Mouse (Mus musculus): ENCODE data around the gene Ttc39a. TPM values are rescaled to one million over a fixed set of nuclear protein-coding genes. Genes with fewer than 3 reads are reported as not detected.

Ttc39a gene
- polyA plus RNA-seq, 1 experiment = 18.3 TPM

DNA sequence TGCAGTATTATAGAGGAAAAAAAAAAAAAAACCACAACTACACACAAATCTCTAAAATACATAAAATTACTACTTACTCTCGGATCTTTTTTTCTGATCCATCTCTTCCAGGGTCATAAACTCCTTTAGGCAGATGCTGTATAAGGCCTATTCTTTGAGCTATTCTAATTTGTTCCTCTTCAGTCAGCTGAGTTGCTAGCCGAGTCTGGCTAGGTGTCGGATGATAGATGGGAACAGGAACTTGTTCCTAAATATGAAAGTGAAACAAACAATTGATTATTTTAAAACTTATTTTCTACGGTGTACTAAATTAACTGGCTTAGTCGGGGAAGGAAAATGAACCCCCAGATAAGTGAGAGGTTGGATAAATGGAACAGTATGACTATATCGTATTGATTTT is 50.4 kb downstream of the Ttc39a start:
- no peak for DNase-seq (ENCODE audit: low read depth)

DNA sequence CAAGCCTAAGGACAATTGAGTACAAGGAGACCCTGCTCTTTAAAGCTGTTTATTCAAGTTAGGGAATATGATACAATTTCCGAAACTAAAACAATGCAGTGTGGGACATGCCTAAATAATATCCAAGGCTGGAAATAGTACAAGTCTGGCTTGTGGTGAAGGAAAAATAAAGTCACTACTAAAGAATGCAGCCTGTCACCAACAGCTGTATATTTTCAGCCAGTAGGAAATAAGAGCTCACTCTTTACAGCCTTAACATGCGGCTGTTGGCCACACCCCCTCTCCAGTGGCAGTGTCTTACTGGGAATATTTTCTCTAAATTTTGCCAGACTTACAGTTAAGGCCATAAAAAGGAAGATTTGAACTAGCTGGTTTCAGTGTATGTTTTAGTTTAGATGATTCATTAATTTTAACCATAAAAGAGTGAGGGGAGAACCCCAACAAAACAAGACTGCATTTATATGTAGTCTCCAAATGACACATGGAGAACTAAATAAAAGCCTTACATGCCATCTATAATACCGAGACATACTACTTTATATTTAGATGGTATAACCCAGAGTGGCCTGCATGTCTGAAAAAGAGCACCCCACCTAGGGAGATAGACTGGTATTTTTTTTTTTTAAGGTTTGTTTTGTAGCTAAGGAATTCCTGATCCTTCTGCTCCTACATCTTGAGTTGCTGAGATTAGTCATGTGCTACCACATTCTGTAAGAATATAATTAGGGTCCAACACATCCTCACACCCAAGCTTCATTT is 54.2 kb downstream of the Ttc39a start:
- DNase-seq (ENCODE audit: low read depth) = no peak

GRCm38 (mm10) chr4:109463892-109464291 is 57.5 kb downstream of the Ttc39a start:
- no peak for DNase-seq (ENCODE audit: low read depth)

- no peak for DNase-seq (ENCODE audit: low read depth)
These were observed 61.3 kb downstream of the Ttc39a start for GRCm38 (mm10) chr4:109467687-109468086.

GRCm38 (mm10) chr4:109471606-109472005 is 65.2 kb downstream of the Ttc39a start:
- DNase-seq (ENCODE audit: low read depth) = no peak

DNA sequence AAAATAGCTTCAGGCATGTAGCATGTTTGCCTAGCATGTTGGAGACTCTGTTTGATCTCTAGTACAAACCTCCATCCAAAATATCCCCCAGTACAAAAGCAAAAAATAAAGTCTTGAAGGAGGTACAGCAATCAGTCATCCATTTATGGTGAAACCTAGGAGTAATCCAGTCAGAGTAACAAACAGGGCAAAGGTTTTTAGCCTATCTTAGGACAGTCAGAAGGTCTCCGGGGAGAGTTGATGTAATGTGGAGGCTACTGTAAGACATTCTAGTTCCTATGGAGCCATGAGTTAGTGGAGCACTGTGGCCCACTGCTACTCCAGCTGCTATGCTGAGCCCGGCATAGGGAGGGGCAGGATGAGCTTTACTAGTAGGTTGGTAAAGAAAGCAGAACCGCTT is 66.1 kb downstream of the Ttc39a start:
- DNase-seq (ENCODE audit: low read depth) = no peak

DNA sequence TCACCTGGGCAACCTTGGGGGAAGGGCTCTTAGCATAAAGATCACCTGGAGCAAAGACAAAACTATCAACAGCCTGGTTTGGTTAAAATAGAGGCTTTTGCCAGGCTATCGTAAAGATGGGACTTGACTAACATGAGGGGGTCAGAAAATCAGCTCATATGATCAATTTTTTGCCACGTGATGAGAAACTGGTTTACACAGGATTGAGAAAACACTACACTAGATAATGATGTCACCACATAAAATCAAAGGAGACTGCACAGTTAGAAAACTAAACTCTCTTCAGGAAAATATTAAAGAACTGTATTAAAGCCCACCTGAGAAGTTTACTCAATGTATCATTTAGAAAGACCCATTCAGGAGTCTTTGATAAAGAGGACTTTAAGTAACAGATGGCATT is 68.7 kb downstream of the Ttc39a start:
- no peak for DNase-seq (ENCODE audit: low read depth)

GRCm38 (mm10) chr4:109475577-109476553 is 69.4 kb downstream of the Ttc39a start:
- DNase-seq (ENCODE audit: low read depth) = no peak

DNA sequence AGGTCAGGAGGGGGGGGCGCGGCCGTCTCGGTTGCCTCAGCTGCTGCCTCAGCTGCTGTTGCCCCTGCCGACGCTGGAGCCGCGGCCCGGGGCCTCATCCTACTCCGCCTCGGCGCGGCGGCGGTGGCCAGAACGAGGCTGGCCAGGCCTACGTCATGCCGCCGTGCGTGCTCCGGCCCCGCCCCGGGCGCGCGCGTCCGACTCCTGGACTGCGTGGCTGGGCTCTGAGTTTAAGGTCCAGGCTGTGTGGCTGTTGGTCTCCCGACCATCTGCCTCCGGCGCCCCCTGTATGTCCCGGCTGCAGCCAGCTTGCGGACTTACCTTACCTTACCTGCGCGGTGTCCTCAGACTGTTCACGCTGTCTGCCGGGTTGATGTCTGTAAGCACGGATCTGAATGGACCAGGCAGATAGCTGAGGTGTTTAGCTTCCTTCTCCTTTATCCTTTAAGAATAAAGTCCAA is 70.2 kb downstream of the Ttc39a start:
- DNase-seq (ENCODE audit: low read depth) = no peak

DNA sequence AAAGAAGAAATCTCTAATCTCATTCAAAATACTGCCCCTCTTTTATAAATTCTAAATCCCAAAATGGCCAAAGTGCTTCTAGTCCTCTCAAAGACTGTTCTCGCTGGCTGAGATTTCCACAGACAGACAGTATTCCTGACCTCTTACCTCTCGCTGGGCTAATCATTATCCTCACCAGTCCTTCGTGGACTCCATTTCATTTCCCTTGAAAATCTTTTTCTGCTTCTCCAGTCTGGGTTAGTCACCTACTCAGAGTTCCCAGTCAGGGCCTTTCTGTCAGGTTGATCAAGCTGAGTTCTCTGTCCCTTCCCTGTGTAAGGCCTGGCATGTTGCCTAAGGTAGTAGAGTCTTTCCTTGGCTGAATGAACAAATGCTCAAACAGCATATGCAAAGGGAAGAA is 71.0 kb downstream of the Ttc39a start:
- DNase-seq (ENCODE audit: low read depth) = no peak

DNA sequence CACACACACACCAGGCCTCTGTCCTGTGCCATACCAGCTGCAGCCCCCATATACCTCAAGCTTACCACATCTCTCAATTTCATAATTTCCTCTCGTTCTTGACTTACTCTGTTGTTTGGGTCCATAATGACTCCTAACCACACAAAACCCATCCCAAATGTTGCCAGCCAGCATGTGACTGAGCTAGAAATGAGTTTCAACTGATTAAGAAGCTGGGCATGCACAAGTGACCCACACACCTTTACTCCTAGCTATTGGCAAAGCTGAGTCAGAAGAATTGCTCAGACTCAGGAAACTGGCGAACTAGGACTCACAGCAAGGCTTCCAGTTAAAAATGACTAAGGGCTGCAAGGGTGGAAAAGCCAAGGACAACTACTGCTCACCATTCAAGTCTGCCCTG is 75.0 kb downstream of the Ttc39a start:
- no peak for DNase-seq (ENCODE audit: low read depth)

- DNase-seq (ENCODE audit: low read depth) = no peak
These were observed 76.3 kb downstream of the Ttc39a start for GRCm38 (mm10) chr4:109482701-109483100.

DNA sequence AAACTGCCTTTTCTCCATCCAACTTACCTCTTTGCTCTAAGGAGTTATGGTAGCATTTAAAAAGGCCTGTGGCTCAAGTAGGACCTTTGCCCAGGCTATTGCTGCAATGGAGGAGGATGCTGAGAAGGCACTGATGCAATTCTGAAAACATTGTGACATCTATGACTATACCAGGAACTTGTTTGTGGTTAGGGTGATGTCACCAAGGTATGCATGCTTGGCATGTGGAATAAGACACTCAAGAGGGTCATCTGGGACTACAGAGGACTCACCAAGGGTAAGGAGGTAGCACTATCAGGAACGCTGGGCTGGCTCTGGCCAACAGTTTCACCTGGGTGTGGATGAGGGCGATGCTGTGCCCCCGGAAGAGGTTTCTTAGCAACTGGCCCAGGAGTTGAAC is 78.2 kb downstream of the Ttc39a start, which contains the start of gene Rnf11:
Rnf11 (minus strand) TSS at position 108 of the 400 bp plus-strand sequence.
- DNase-seq (ENCODE audit: low read depth) = no peak

GRCm38 (mm10) chr4:109488812-109489211 is 82.4 kb downstream of the Ttc39a start:
- no peak for DNase-seq (ENCODE audit: low read depth)

GRCm38 (mm10) chr4:109493581-109493980 is 87.2 kb downstream of the Ttc39a start:
- DNase-seq (ENCODE audit: low read depth) = no peak

Other genes with a start within 250 kb of the Ttc39a start
- 95.8 and 138 TPM in 2 replicates for gene Osbpl9, start 204.4 kb upstream of the Ttc39a start, polyA plus RNA-seq (2012; rRNA removed)
- 0.22 and 0.51 TPM in 2 replicates for gene Calr4, start 172.1 kb upstream of the Ttc39a start, polyA plus RNA-seq (2012; rRNA removed)
- gene Eps15, start 126.4 kb upstream of the Ttc39a start, polyA plus RNA-seq (2012; rRNA removed) = 13.4 and 14.7 TPM in 2 replicates
- 71.7 and 81.2 TPM in 2 replicates for gene Rnf11, start 78.1 kb downstream of the Ttc39a start, polyA plus RNA-seq (2012; rRNA removed)
- gene 4930522H14Rik, start 124.7 kb downstream of the Ttc39a start, polyA plus RNA-seq (2012; rRNA removed) = 0.15 TPM in 1 of 2 replicates, not detected in the other

All from gonadal fat pad, adult 2 months (tissue).